Mouse (Mus musculus) hindbrain, embryonic 10.5 days (tissue): ENCODE measurements around the gene Tbxa2r. TPM values are rescaled to one million over a fixed set of nuclear protein-coding genes. Genes with fewer than 3 reads are reported as not detected.

Experiments
- polyA plus RNA-seq: library from polyadenylated mRNA; unstranded; fragments of >200 nt; fragmentation: Nextera tagmentation; extraction: Ambion mirVana; gene quantifications from 2 replicates; pipeline ENCODE4 v1.2.1, GENCODE M21; 2016

The Tbxa2r gene
- polyA plus RNA-seq, 1 experiment from 2014 or later, result 3.3 TPM

Other genes with a start within 250 kb of the Tbxa2r start
- 0.29 and 0.30 TPM in 2 replicates for gene Creb3l3, start 229.9 kb upstream of the Tbxa2r start, polyA plus RNA-seq
- 218 and 261 TPM in 2 replicates for gene Map2k2, start 222.8 kb upstream of the Tbxa2r start, polyA plus RNA-seq
- 9.4 and 12.4 TPM in 2 replicates for gene Zbtb7a, start 193.5 kb upstream of the Tbxa2r start, polyA plus RNA-seq
- gene Pias4, start 160.8 kb upstream of the Tbxa2r start, polyA plus RNA-seq, result 64.1 and 72.2 TPM in 2 replicates
- 495 and 570 TPM in 2 replicates for gene Eef2, start 152.1 kb upstream of the Tbxa2r start, polyA plus RNA-seq
- gene Dapk3, start 145.7 kb upstream of the Tbxa2r start, polyA plus RNA-seq, result 58.3 and 75.6 TPM in 2 replicates
- gene 4930442H23Rik, start 144.9 kb upstream of the Tbxa2r start, polyA plus RNA-seq, result not detected in 2 replicates
- gene Nmrk2, start 126.7 kb upstream of the Tbxa2r start, polyA plus RNA-seq, result not detected in 2 replicates
- 7.6 and 25.9 TPM in 2 replicates for gene Atcay, start 97.9 kb upstream of the Tbxa2r start, polyA plus RNA-seq
- 5.1 and 6.7 TPM in 2 replicates for gene Zfr2, start 95.6 kb upstream of the Tbxa2r start, polyA plus RNA-seq
- gene Matk, start 75.8 kb upstream of the Tbxa2r start, polyA plus RNA-seq, result 3.9 and 4.9 TPM in 2 replicates
- 238 and 239 TPM in 2 replicates for gene Mrpl54, start 61.8 kb upstream of the Tbxa2r start, polyA plus RNA-seq
- gene Apba3, start 61.8 kb upstream of the Tbxa2r start, polyA plus RNA-seq, result 46.2 and 54.6 TPM in 2 replicates
- gene Tjp3, start 37.1 kb upstream of the Tbxa2r start, polyA plus RNA-seq, result 7.0 and 9.0 TPM in 2 replicates
- 62.1 and 78.5 TPM in 2 replicates for gene Pip5k1c, start 35.8 kb upstream of the Tbxa2r start, polyA plus RNA-seq
- 53.2 and 58.8 TPM in 2 replicates for gene Cactin, start 7.6 kb upstream of the Tbxa2r start, polyA plus RNA-seq
- gene Gipc3, start 14.5 kb downstream of the Tbxa2r start, polyA plus RNA-seq, result not detected in 2 replicates
- 111 and 128 TPM in 2 replicates for gene Hmg20b, start 21.7 kb downstream of the Tbxa2r start, polyA plus RNA-seq
- gene Mfsd12, start 28.8 kb downstream of the Tbxa2r start, polyA plus RNA-seq, result 9.2 and 12.9 TPM in 2 replicates
- 0.61 and 0.62 TPM in 2 replicates for gene 4930404N11Rik, start 37.1 kb downstream of the Tbxa2r start, polyA plus RNA-seq
- gene Fzr1, start 49.8 kb downstream of the Tbxa2r start, polyA plus RNA-seq, result 138 and 143 TPM in 2 replicates
- 95.8 and 98.2 TPM in 2 replicates for gene Dohh, start 55.7 kb downstream of the Tbxa2r start, polyA plus RNA-seq
- gene Gm48551, start 55.7 kb downstream of the Tbxa2r start, polyA plus RNA-seq, result 4.0 and 4.8 TPM in 2 replicates
- gene Gm48552, start 60.3 kb downstream of the Tbxa2r start, polyA plus RNA-seq, result 1.0 and 2.5 TPM in 2 replicates
- gene Smim24, start 64.3 kb downstream of the Tbxa2r start, polyA plus RNA-seq, result 2.7 and 3.0 TPM in 2 replicates
- gene Nfic, start 126.9 kb downstream of the Tbxa2r start, polyA plus RNA-seq, result 10.5 and 16.0 TPM in 2 replicates
- gene Celf5, start 154.0 kb downstream of the Tbxa2r start, polyA plus RNA-seq, result 3.1 and 12.9 TPM in 2 replicates
- gene Ncln, start 167.7 kb downstream of the Tbxa2r start, polyA plus RNA-seq, result 87.4 and 92.6 TPM in 2 replicates
- gene S1pr4, start 171.4 kb downstream of the Tbxa2r start, polyA plus RNA-seq, result 0.39 and 0.42 TPM in 2 replicates
- gene Gna15, start 195.5 kb downstream of the Tbxa2r start, polyA plus RNA-seq, result 0.63 and 1.6 TPM in 2 replicates
- 71.2 and 76.9 TPM in 2 replicates for gene Gna11, start 216.5 kb downstream of the Tbxa2r start, polyA plus RNA-seq
- gene Aes, start 230.8 kb downstream of the Tbxa2r start, polyA plus RNA-seq, result 297 and 430 TPM in 2 replicates
- gene Tle2, start 245.8 kb downstream of the Tbxa2r start, polyA plus RNA-seq, result 8.6 and 15.7 TPM in 2 replicates